Mouse (Mus musculus) stomach, postnatal 0 days (tissue): ENCODE measurements around the gene Ehd4. TPM values are rescaled to one million over a fixed set of nuclear protein-coding genes. Genes with fewer than 3 reads are reported as not detected.

Experiments used
- ATAC-seq: fragments of 200-750 bp; cut with Nextera tagmentation; 2 replicates; pipeline ENCODE4 v1.8.0; 2017; ENCODE audit not compliant: low FRiP score, low TSS enrichment
- DNase-seq: peaks from one replicate; pipeline ENCODE4 v3.0.0-alpha.2; 2016; ENCODE audit warnings: low spot score
- H3K27ac ChIP-seq: fragments of 300-500 bp; sonication (generic); replicated peaks from 2 replicates; pipeline ENCODE4 v1.5.1; 2014; ENCODE audit warnings: mild to moderate bottlenecking, control low read depth
- H3K27me3 ChIP-seq: fragments of 300-500 bp; sonication (generic); 2 replicates; pipeline ENCODE4 v1.6.1; 2014; ENCODE audit warnings: low read length; ENCODE audit not compliant: control insufficient read depth, insufficient read depth
- H3K36me3 ChIP-seq: fragments of 300-500 bp; sonication (generic); 2 replicates; pipeline ENCODE4 v1.6.1; 2014; ENCODE audit warnings: low read length, mixed read lengths; ENCODE audit not compliant: control insufficient read depth, insufficient read depth
- H3K4me1 ChIP-seq: fragments of 300-500 bp; sonication (generic); replicated peaks from 2 replicates; pipeline ENCODE4 v1.6.1; 2014; ENCODE audit warnings: antibody characterized with exemption; ENCODE audit not compliant: control insufficient read depth, insufficient read depth
- H3K4me2 ChIP-seq: fragments of 300-500 bp; sonication (generic); replicated peaks from 2 replicates; pipeline ENCODE4 v1.6.1; 2014; ENCODE audit warnings: low read depth, mild to moderate bottlenecking, control low read depth, moderate library complexity
- H3K4me3 ChIP-seq: fragments of 300-500 bp; sonication (generic); 2 replicates; pipeline ENCODE4 v1.5.1; 2014; ENCODE audit warnings: low read depth, low read length, control low read depth
- H3K9ac ChIP-seq: fragments of 300-500 bp; sonication (generic); 2 replicates; pipeline ENCODE4 v1.6.1; 2014; ENCODE audit warnings: mild to moderate bottlenecking, low read length, control low read depth, mixed read lengths
- H3K9me3 ChIP-seq: fragments of 300-500 bp; sonication (generic); 2 replicates; pipeline ENCODE4 v1.6.1; 2016; ENCODE audit warnings: low read length; ENCODE audit not compliant: control insufficient read depth
- CTCF ChIP-seq: IDR thresholded peaks from 2 replicates; pipeline ENCODE4 v1.5.1; 2016; ENCODE audit warnings: antibody characterized with exemption, low read depth, mild to moderate bottlenecking, moderate library complexity
- EP300 ChIP-seq: optimal IDR thresholded peaks from 2 replicates; pipeline ENCODE3; 2016; ENCODE audit warnings: antibody characterized with exemption
- whole genome bisulfite sequencing: fragments of 180-500 bp; shearing (Covaris S2); extraction: QIAGEN DNeasy Blood & Tissue Kit; methylation state at CpG from one replicate; pipeline ENCODE4 v1.1.7; 2014; 5-methylcytosine and 5-hydroxymethylcytosine counted together
- polyA plus RNA-seq: library from polyadenylated mRNA; unstranded; fragments of >200 nt; fragmentation: Nextera tagmentation; extraction: Ambion mirVana; gene quantifications from 2 replicates; pipeline ENCODE4 v1.2.1, GENCODE M21; 2015

Ehd4 gene
- polyA plus RNA-seq, 1 experiment from 2014 or later, result 75.1 TPM

GRCm38 (mm10) chr2:120060190-120060589 is 94.2 kb downstream of the Ehd4 start:
- no peak overlapping the region for H3K4me2 ChIP-seq
- no peaks in the 10 kb centered on the region for H3K9me3 ChIP-seq
- DNase-seq (peak; percentile 78), ATAC-seq (peak; percentile 61)
- WGBS, result 46% methylated on average over 6 of the region's 6 CpGs
- no peaks in the 10 kb centered on the region for H3K27me3 ChIP-seq
- no peaks in the 10 kb centered on the region for H3K36me3 ChIP-seq
- H3K9ac ChIP-seq, result no peak overlapping the region
- peak overlapping the region; percentile 58 for H3K27ac ChIP-seq
- 0 out of 2 replicates have a peak, but pooled peaks cover 3% of the 10 kb centered on the region for H3K4me1 ChIP-seq
- no peak overlapping the region for H3K4me3 ChIP-seq
- peak; percentile 22; the same call in 1 of the 2 replicates for TF ChIP-seq CTCF
- no peak for TF ChIP-seq EP300

- Histone ChIP-seq H3K27ac (peak overlapping the region; percentile 37; the same call in 1 of the 2 replicates), H3K9ac (no peak overlapping the region), H3K4me3 (no peak overlapping the region), H3K4me1 (0 out of 2 replicates have a peak, but pooled peaks cover 3% of the 10 kb centered on the region), H3K4me2 (no peak overlapping the region), H3K9me3 (no peaks in the 10 kb centered on the region), H3K27me3 (no peaks in the 10 kb centered on the region), H3K36me3 (no peaks in the 10 kb centered on the region)
- no peak for TF ChIP-seq EP300
- no peak for TF ChIP-seq CTCF
- WGBS, result 79% methylated on average over 3 of the region's 3 CpGs
- DNase-seq (no peak), ATAC-seq (no peak)
These were observed 94.9 kb downstream of the Ehd4 start for GRCm38 (mm10) chr2:120059466-120059865.

GRCm38 (mm10) chr2:120058818-120059217 is 95.6 kb downstream of the Ehd4 start:
- ATAC-seq (no peak; the same call in 1 of the 2 replicates), DNase-seq (no peak)
- Histone ChIP-seq H3K9me3 (no peaks in the 10 kb centered on the region), H3K27me3 (no peaks in the 10 kb centered on the region), H3K4me2 (no peak overlapping the region), H3K36me3 (no peaks in the 10 kb centered on the region), H3K4me1 (0 out of 2 replicates have a peak, but pooled peaks cover 3% of the 10 kb centered on the region), H3K27ac (no peak overlapping the region), H3K9ac (no peak overlapping the region), H3K4me3 (no peak overlapping the region)
- no peak for TF ChIP-seq CTCF
- TF ChIP-seq EP300, result no peak
- WGBS, result 76% methylated on average over 4 of the region's 4 CpGs

GRCm38 (mm10) chr2:120055923-120056322 is 98.5 kb downstream of the Ehd4 start:
- 73% methylated on average over 10 of the region's 10 CpGs for WGBS
- TF ChIP-seq CTCF (no peak), EP300 (no peak)
- no peaks in the 10 kb centered on the region for H3K36me3 ChIP-seq
- DNase-seq, result no peak
- no peak overlapping the region for H3K27ac ChIP-seq
- no peak overlapping the region for H3K4me3 ChIP-seq
- H3K4me1 ChIP-seq, result 0 out of 2 replicates have a peak, but pooled peaks cover 3% of the 10 kb centered on the region
- H3K4me2 ChIP-seq, result no peak overlapping the region
- H3K27me3 ChIP-seq, result no peaks in the 10 kb centered on the region
- H3K9me3 ChIP-seq, result no peaks in the 10 kb centered on the region
- H3K9ac ChIP-seq, result no peak overlapping the region
- ATAC-seq, result no peak

- Histone ChIP-seq H3K9me3 (no peaks in the 10 kb centered on the region), H3K4me1 (no peaks in the 10 kb centered on the region), H3K27ac (no peak overlapping the region), H3K27me3 (no peaks in the 10 kb centered on the region), H3K4me3 (no peak overlapping the region), H3K36me3 (no peaks in the 10 kb centered on the region), H3K9ac (no peak overlapping the region), H3K4me2 (no peak overlapping the region)
- DNase-seq, result no peak
- no peak for ATAC-seq
- WGBS, result 85% methylated on average over 12 of the region's 12 CpGs
- no peak for TF ChIP-seq EP300
- TF ChIP-seq CTCF, result no peak
These were observed 99.4 kb downstream of the Ehd4 start for GRCm38 (mm10) chr2:120054771-120055552.

GRCm38 (mm10) chr2:120051405-120051804 is 103.0 kb downstream of the Ehd4 start:
- no peak overlapping the region for H3K4me2 ChIP-seq
- no peaks in the 10 kb centered on the region for H3K27me3 ChIP-seq
- WGBS, result 54% methylated on average over 6 of the region's 6 CpGs
- H3K4me3 ChIP-seq, result no peak overlapping the region
- H3K9ac ChIP-seq, result no peak overlapping the region
- ATAC-seq (no peak), DNase-seq (no peak)
- H3K36me3 ChIP-seq, result no peaks in the 10 kb centered on the region
- H3K9me3 ChIP-seq, result no peaks in the 10 kb centered on the region
- no peak overlapping the region for H3K27ac ChIP-seq
- TF ChIP-seq EP300 (no peak), CTCF (no peak)
- no peaks in the 10 kb centered on the region for H3K4me1 ChIP-seq
